Mouse (Mus musculus): ENCODE data around the gene Mrpl10. TPM values are rescaled to one million over a fixed set of nuclear protein-coding genes. Genes with fewer than 3 reads are reported as not detected.

Mrpl10 gene
- polyA plus RNA-seq, 1 experiment from 2014 or later, result 56.2 TPM

- H3K9ac ChIP-seq (replicated peaks; ENCODE audit: low read depth, low read length), result no peak overlapping the region
- H3K4me2 ChIP-seq (ENCODE audit: low read length), result no peak overlapping the region
- H3K36me3 ChIP-seq (ENCODE audit: control insufficient read depth, insufficient read depth), result peaks cover 5% of the 10 kb centered on the region; the same call in 1 of the 2 replicates
- H3K9me3 ChIP-seq (ENCODE audit: control insufficient read depth, low read length), result no peaks in the 10 kb centered on the region
- H3K4me3 ChIP-seq (replicated peaks; ENCODE audit: low read length), result no peak overlapping the region
- H3K27ac ChIP-seq (ENCODE audit: low read length), result peak overlapping the region; percentile 64
- no peaks in the 10 kb centered on the region for H3K27me3 ChIP-seq (replicated peaks; ENCODE audit: control insufficient read depth, insufficient read depth, low read length)
- 72% methylated on average over 3 of the region's 3 CpGs for WGBS
- ATAC-seq, result no peak
- H3K4me1 ChIP-seq (replicated peaks; ENCODE audit: control insufficient read depth, insufficient read depth, low read length), result peaks cover 8% of the 10 kb centered on the region; the same call in 1 of the 2 replicates
Measured at GRCm38 (mm10) chr11:97063921-97064295, 22.5 kb downstream of the Mrpl10 start.

- Histone ChIP-seq H3K27me3 (replicated peaks; ENCODE audit: control insufficient read depth, insufficient read depth, low read length) (no peaks in the 10 kb centered on the region), H3K4me1 (replicated peaks; ENCODE audit: control insufficient read depth, insufficient read depth, low read length) (peaks cover 8% of the 10 kb centered on the region; the same call in 1 of the 2 replicates), H3K9ac (replicated peaks; ENCODE audit: low read depth, low read length) (no peak overlapping the region), H3K4me2 (ENCODE audit: low read length) (no peak overlapping the region), H3K9me3 (ENCODE audit: control insufficient read depth, low read length) (no peaks in the 10 kb centered on the region), H3K27ac (ENCODE audit: low read length) (no peak overlapping the region), H3K36me3 (ENCODE audit: control insufficient read depth, insufficient read depth) (peaks cover 5% of the 10 kb centered on the region; the same call in 1 of the 2 replicates), H3K4me3 (replicated peaks; ENCODE audit: low read length) (no peak overlapping the region)
- WGBS, result 88% methylated on average over 12 of the region's 12 CpGs
- ATAC-seq, result no peak
Measured at GRCm38 (mm10) chr11:97065538-97066295, 24.4 kb downstream of the Mrpl10 start.

GRCm38 (mm10) chr11:97066656-97067360, 25.4 kb downstream of the Mrpl10 start:
- no peak for ATAC-seq
- H3K36me3 ChIP-seq (ENCODE audit: control insufficient read depth, insufficient read depth), result peaks cover 5% of the 10 kb centered on the region; the same call in 1 of the 2 replicates
- WGBS, result 42% methylated on average over 22 of the region's 22 CpGs

DNA sequence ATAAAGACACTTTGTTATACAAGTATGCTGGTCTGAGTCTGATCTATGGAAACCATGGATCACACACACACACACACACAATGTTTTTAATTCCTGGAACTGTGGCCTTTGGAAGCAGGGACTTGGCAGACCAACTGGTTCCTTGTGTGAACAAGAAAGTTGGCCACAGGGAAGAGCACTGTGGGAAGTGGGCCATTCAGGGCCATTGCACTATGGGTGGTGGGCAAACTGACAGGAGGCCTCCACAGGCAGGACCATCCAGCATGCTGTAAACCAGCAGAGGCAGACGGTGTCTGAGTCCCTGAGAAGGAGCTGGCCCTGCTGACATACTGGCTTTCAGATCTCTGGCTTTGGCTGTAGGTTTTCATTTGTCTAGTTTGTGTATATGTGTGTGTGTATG, 28.0 kb downstream of the Mrpl10 start:
- Histone ChIP-seq H3K4me3 (replicated peaks; ENCODE audit: low read length) (no peak overlapping the region), H3K9me3 (ENCODE audit: control insufficient read depth, low read length) (no peaks in the 10 kb centered on the region), H3K27me3 (replicated peaks; ENCODE audit: control insufficient read depth, insufficient read depth, low read length) (no peaks in the 10 kb centered on the region), H3K27ac (ENCODE audit: low read length) (no peak overlapping the region), H3K36me3 (ENCODE audit: control insufficient read depth, insufficient read depth) (peaks cover 5% of the 10 kb centered on the region; the same call in 1 of the 2 replicates), H3K9ac (replicated peaks; ENCODE audit: low read depth, low read length) (no peak overlapping the region), H3K4me1 (replicated peaks; ENCODE audit: control insufficient read depth, insufficient read depth, low read length) (no peaks in the 10 kb centered on the region), H3K4me2 (ENCODE audit: low read length) (no peak overlapping the region)
- no peak for ATAC-seq
- 53% methylated on average over 1 of the region's 1 CpGs for WGBS

More at GRCm38 (mm10) chr11:97066656-97067360, 25.4 kb downstream of the Mrpl10 start:
- peaks cover 8% of the 10 kb centered on the region; the same call in 1 of the 2 replicates for H3K4me1 ChIP-seq (replicated peaks; ENCODE audit: control insufficient read depth, insufficient read depth, low read length)
- H3K4me3 ChIP-seq (replicated peaks; ENCODE audit: low read length), result no peak overlapping the region
- H3K27me3 ChIP-seq (replicated peaks; ENCODE audit: control insufficient read depth, insufficient read depth, low read length), result no peaks in the 10 kb centered on the region
- no peak overlapping the region for H3K27ac ChIP-seq (ENCODE audit: low read length)
- H3K9me3 ChIP-seq (ENCODE audit: control insufficient read depth, low read length), result no peaks in the 10 kb centered on the region
- no peak overlapping the region for H3K9ac ChIP-seq (replicated peaks; ENCODE audit: low read depth, low read length)
- no peak overlapping the region for H3K4me2 ChIP-seq (ENCODE audit: low read length)

DNA sequence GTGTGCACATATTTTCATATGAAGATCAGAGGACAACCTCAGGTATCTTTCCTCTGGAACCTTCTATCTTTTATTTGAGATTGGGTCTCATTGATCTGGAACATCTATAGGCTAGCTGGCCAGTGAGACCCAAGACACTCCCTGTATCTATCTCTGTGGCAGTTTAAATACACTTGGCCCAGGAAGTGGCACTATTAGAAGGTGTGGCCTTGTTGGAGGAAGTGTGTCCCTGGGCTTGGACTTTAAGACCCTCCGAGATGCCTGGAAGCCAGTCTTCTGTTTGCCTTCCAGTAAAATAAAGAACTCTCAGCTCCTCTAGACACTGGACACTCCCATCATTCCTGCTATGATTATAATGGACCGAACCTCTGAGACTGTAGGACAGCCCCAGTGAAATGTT, 28.4 kb downstream of the Mrpl10 start:
- Histone ChIP-seq H3K27ac (ENCODE audit: low read length) (no peak overlapping the region), H3K9ac (replicated peaks; ENCODE audit: low read depth, low read length) (no peak overlapping the region), H3K27me3 (replicated peaks; ENCODE audit: control insufficient read depth, insufficient read depth, low read length) (no peaks in the 10 kb centered on the region), H3K9me3 (ENCODE audit: control insufficient read depth, low read length) (no peaks in the 10 kb centered on the region), H3K4me2 (ENCODE audit: low read length) (no peak overlapping the region), H3K4me3 (replicated peaks; ENCODE audit: low read length) (no peak overlapping the region), H3K36me3 (ENCODE audit: control insufficient read depth, insufficient read depth) (peaks cover 5% of the 10 kb centered on the region; the same call in 1 of the 2 replicates), H3K4me1 (replicated peaks; ENCODE audit: control insufficient read depth, insufficient read depth, low read length) (no peaks in the 10 kb centered on the region)
- ATAC-seq, result no peak
- WGBS, result 89% methylated on average over 2 of the region's 2 CpGs

DNA sequence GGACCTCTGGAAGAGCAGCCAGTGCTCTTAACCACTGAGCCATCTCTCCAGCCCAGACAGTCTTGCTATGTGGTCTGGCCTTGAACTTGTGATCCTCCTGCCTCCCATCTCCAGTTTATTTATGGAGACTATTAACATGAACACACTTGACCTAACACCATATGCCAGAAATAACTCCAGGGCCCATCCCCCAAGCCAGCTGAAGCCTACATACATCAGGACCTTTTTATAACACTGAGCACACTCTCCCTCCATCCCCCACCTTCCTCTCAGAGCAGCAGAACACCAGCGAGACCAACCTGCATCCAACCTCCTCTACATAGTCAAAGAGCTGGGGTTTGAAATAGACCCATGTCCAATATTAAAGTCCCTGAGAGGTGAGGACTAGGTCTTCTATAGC, 29.8 kb downstream of the Mrpl10 start:
- Histone ChIP-seq H3K4me3 (replicated peaks; ENCODE audit: low read length) (no peak overlapping the region), H3K9me3 (ENCODE audit: control insufficient read depth, low read length) (no peaks in the 10 kb centered on the region), H3K27me3 (replicated peaks; ENCODE audit: control insufficient read depth, insufficient read depth, low read length) (no peaks in the 10 kb centered on the region), H3K4me2 (ENCODE audit: low read length) (no peak overlapping the region), H3K9ac (replicated peaks; ENCODE audit: low read depth, low read length) (no peak overlapping the region), H3K4me1 (replicated peaks; ENCODE audit: control insufficient read depth, insufficient read depth, low read length) (no peaks in the 10 kb centered on the region), H3K27ac (ENCODE audit: low read length) (no peak overlapping the region), H3K36me3 (ENCODE audit: control insufficient read depth, insufficient read depth) (0 out of 2 replicates have a peak, but pooled peaks cover under 1% of the 10 kb centered on the region)
- 83% methylated on average over 1 of the region's 1 CpGs for WGBS
- ATAC-seq, result no peak

- Histone ChIP-seq H3K4me1 (replicated peaks; ENCODE audit: control insufficient read depth, insufficient read depth, low read length) (no peaks in the 10 kb centered on the region), H3K27me3 (replicated peaks; ENCODE audit: control insufficient read depth, insufficient read depth, low read length) (no peaks in the 10 kb centered on the region), H3K4me3 (replicated peaks; ENCODE audit: low read length) (no peak overlapping the region), H3K9me3 (ENCODE audit: control insufficient read depth, low read length) (no peaks in the 10 kb centered on the region), H3K4me2 (ENCODE audit: low read length) (no peak overlapping the region), H3K27ac (ENCODE audit: low read length) (no peak overlapping the region), H3K9ac (replicated peaks; ENCODE audit: low read depth, low read length) (no peak overlapping the region), H3K36me3 (ENCODE audit: control insufficient read depth, insufficient read depth) (no peaks in the 10 kb centered on the region)
- 29% methylated on average over 3 of the region's 3 CpGs for WGBS
- ATAC-seq, result no peak
Measured at GRCm38 (mm10) chr11:97072533-97072932, 31.2 kb downstream of the Mrpl10 start.

DNA sequence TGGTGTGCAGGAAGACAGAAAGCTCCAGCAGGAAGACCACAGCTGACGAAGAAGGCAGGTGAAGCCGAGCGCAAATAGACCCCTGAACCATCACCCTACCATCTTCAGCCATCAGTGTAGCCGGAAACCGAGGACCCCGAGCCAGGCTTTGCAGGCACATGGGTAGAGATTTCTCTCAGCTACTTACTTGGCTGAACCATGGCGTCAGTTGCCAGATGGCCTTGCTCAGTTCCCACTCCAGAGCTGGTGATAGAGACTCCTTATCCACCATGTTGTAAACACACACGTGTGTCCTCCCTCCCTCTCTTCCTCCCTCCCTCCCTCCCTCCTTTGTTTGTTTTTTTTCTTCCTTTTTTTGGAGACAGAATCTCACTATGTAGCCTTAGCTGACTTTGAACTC, 32.9 kb downstream of the Mrpl10 start:
- Histone ChIP-seq H3K27me3 (replicated peaks; ENCODE audit: control insufficient read depth, insufficient read depth, low read length) (no peaks in the 10 kb centered on the region), H3K27ac (ENCODE audit: low read length) (no peak overlapping the region), H3K4me2 (ENCODE audit: low read length) (no peak overlapping the region), H3K9me3 (ENCODE audit: control insufficient read depth, low read length) (no peaks in the 10 kb centered on the region), H3K9ac (replicated peaks; ENCODE audit: low read depth, low read length) (no peak overlapping the region), H3K4me3 (replicated peaks; ENCODE audit: low read length) (no peak overlapping the region), H3K4me1 (replicated peaks; ENCODE audit: control insufficient read depth, insufficient read depth, low read length) (no peaks in the 10 kb centered on the region), H3K36me3 (ENCODE audit: control insufficient read depth, insufficient read depth) (no peaks in the 10 kb centered on the region)
- ATAC-seq, result no peak
- WGBS, result 73% methylated on average over 8 of the region's 8 CpGs

DNA sequence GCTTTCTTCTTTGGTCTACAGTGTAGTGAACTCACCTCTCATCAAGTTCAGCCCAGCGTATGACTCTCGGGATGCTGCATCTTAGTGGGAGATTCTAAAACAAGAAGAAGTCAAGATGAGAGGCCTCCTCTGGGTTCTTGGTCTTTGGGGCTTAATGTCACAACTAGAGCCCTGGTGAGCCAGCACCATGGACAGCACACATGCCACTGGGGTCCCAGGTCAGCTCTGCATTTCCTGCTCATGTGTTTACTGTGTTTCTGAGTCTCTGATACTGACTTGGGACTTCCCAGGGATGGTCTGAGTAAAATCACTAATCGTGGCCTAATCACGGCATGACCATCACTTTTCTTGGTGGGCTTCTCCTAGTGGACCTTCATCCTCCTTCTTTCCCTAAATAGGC, 37.4 kb downstream of the Mrpl10 start:
- Histone ChIP-seq H3K9ac (replicated peaks; ENCODE audit: low read depth, low read length) (no peak overlapping the region), H3K36me3 (ENCODE audit: control insufficient read depth, insufficient read depth) (no peaks in the 10 kb centered on the region), H3K4me2 (ENCODE audit: low read length) (no peak overlapping the region), H3K27me3 (replicated peaks; ENCODE audit: control insufficient read depth, insufficient read depth, low read length) (no peaks in the 10 kb centered on the region), H3K27ac (ENCODE audit: low read length) (no peak overlapping the region), H3K4me1 (replicated peaks; ENCODE audit: control insufficient read depth, insufficient read depth, low read length) (no peaks in the 10 kb centered on the region), H3K9me3 (ENCODE audit: control insufficient read depth, low read length) (no peaks in the 10 kb centered on the region), H3K4me3 (replicated peaks; ENCODE audit: low read length) (no peak overlapping the region)
- no peak for ATAC-seq
- WGBS, result 67% methylated on average over 4 of the region's 4 CpGs

All from forebrain, embryonic 16.5 days (tissue).